Mouse (Mus musculus) hindbrain, embryonic 15.5 days (tissue): ENCODE measurements around the gene Dis3l2. TPM values are rescaled to one million over a fixed set of nuclear protein-coding genes. Genes with fewer than 3 reads are reported as not detected.

ENCODE experiments used
- ATAC-seq: fragments of 200-750 bp; cut with Nextera tagmentation; 2 replicates; pipeline ENCODE4 v1.8.0; 2017; ENCODE audit warnings: low read depth, moderate number of reproducible peaks, moderate TSS enrichment; ENCODE audit not compliant: low FRiP score
- H3K27ac ChIP-seq: fragments of 300-500 bp; sonication (generic); replicated peaks from 2 replicates; pipeline ENCODE4 v1.5.1; 2015; ENCODE audit warnings: mild to moderate bottlenecking, inconsistent platforms
- H3K27me3 ChIP-seq: fragments of 300-500 bp; sonication (generic); 2 replicates; pipeline ENCODE4 v1.6.1; 2015; ENCODE audit warnings: control low read depth, inconsistent platforms
- H3K36me3 ChIP-seq: fragments of 300-500 bp; sonication (generic); 2 replicates; pipeline ENCODE4 v1.6.1; 2015; ENCODE audit warnings: control low read depth, inconsistent platforms
- H3K4me1 ChIP-seq: fragments of 300-500 bp; sonication (generic); replicated peaks from 2 replicates; pipeline ENCODE4 v1.6.1; 2015; ENCODE audit warnings: control low read depth, inconsistent platforms
- H3K4me2 ChIP-seq: fragments of 300-500 bp; sonication (generic); 2 replicates; pipeline ENCODE4 v1.6.1; 2015; ENCODE audit warnings: moderate library complexity, mild to moderate bottlenecking, inconsistent platforms
- H3K4me3 ChIP-seq: fragments of 300-500 bp; sonication (generic); 2 replicates; pipeline ENCODE4 v1.5.1; 2015; ENCODE audit warnings: mild to moderate bottlenecking, inconsistent platforms
- H3K9ac ChIP-seq: fragments of 300-500 bp; sonication (generic); 2 replicates; pipeline ENCODE4 v1.6.1; 2015; ENCODE audit warnings: inconsistent platforms
- H3K9me3 ChIP-seq: fragments of 300-500 bp; sonication (generic); 2 replicates; pipeline ENCODE4 v1.6.1; 2016; ENCODE audit warnings: control low read depth, inconsistent platforms
- WGBS: fragments of 180-500 bp; shearing (Covaris S2); methylation state at CpG from one replicate; pipeline ENCODE4 v1.1.7; 2015; 5-methylcytosine and 5-hydroxymethylcytosine counted together
- polyA plus RNA-seq: library from polyadenylated mRNA; unstranded; fragments of >200 nt; fragmentation: Nextera tagmentation; extraction: Ambion mirVana; gene quantifications from 2 replicates; pipeline ENCODE4 v1.2.1, GENCODE M21; 2015

Gene Dis3l2
- polyA plus RNA-seq, 1 experiment from 2014 or later = 38.1 TPM

DNA sequence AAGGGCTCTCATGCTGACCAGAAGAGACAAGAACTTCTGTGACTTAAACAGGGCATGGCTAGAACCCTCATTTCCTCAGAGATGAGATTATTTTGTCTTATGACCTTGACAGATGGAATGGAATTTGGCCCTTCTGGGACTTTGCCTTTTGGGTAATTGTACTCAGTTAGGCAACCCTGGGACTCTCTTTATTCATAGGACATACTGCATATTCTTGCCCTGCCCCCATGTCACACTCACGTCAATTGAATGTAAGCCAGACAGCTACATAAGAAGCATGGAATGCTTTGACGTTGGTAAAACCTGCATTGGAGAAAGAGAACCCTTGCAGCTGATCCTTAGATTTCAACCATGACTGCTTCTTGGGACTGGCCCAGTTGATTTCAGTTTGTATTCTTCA lies 294.4 kb downstream of the Dis3l2 start:
- H3K9ac ChIP-seq = no peak overlapping the region
- 81% methylated on average over 2 of the region's 2 CpGs for WGBS
- H3K27ac ChIP-seq = no peak overlapping the region
- H3K4me1 ChIP-seq = peaks cover 10% of the 10 kb centered on the region; the same call in 1 of the 2 replicates
- no peaks in the 10 kb centered on the region for H3K36me3 ChIP-seq
- no peaks in the 10 kb centered on the region for H3K9me3 ChIP-seq
- H3K27me3 ChIP-seq = no peaks in the 10 kb centered on the region
- no peak for ATAC-seq
- no peak overlapping the region for H3K4me3 ChIP-seq
- no peak overlapping the region for H3K4me2 ChIP-seq

DNA sequence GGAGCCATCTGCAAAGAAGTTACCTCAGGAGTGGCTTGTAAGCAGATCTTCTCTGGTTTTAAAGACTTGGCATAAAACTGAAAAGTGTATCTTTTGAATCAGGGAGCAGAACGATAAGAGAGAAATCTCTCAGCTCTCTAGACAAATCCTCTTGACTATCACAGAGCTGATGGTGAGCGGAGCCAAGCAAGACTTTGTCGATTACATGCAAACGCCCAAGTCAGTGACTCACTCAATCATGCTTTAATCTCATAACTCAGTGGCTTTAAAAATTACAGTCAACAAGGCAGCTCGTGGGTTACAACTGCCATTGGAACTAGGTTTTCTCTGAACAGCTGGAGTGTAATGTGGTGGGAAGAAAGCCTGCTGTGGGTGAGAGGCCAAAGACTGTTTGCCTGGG lies 297.8 kb downstream of the Dis3l2 start:
- H3K27ac ChIP-seq = peak overlapping the region; percentile 31; the same call in 1 of the 2 replicates
- no peak overlapping the region for H3K4me3 ChIP-seq
- peaks cover 10% of the 10 kb centered on the region; the same call in 1 of the 2 replicates for H3K4me1 ChIP-seq
- no peak overlapping the region for H3K4me2 ChIP-seq
- ATAC-seq = no peak
- 64% methylated on average over 5 of the region's 5 CpGs for WGBS
- no peak overlapping the region for H3K9ac ChIP-seq
- no peaks in the 10 kb centered on the region for H3K9me3 ChIP-seq
- no peaks in the 10 kb centered on the region for H3K36me3 ChIP-seq
- no peaks in the 10 kb centered on the region for H3K27me3 ChIP-seq

DNA sequence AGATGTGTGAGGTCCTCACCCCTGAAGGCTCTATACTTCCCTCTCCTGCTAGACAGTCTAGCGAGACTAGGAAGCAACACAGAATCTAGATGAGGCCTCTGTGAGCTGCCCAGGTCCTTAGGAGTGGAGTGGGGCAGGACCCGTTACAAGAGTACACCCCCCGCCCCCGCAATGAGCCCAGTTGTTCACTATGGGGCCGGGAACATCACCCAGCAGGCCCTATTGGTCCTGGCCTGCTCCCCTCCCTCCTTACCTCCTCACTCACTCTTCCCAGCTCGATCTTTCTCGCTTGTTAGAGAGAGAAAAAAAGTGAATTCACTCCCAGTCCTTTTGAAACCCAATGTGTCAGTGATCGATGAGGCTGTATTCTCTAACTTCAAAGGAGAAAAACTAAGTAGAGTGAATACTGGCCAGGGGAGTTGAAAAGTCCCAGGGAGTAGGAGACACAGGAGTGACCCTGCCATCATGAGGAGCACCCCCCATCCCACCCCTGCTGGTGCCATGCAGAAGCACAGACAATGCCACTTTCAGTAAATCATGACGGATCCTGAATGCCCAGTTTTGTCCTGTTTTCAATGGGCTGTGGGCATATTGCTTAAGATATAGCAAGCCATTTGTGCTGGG lies 299.0 kb downstream of the Dis3l2 start:
- WGBS = 17% methylated on average over 9 of the region's 9 CpGs
- H3K36me3 ChIP-seq = no peaks in the 10 kb centered on the region
- H3K4me2 ChIP-seq = no peak overlapping the region
- peak; percentile 92 for ATAC-seq
- H3K9me3 ChIP-seq = no peaks in the 10 kb centered on the region
- peak overlapping the region; percentile 45; the same call in 1 of the 2 replicates for H3K27ac ChIP-seq
- H3K4me3 ChIP-seq = no peak overlapping the region
- no peak overlapping the region for H3K9ac ChIP-seq
- H3K4me1 ChIP-seq = peaks cover 10% of the 10 kb centered on the region; the same call in 1 of the 2 replicates
- no peaks in the 10 kb centered on the region for H3K27me3 ChIP-seq

DNA sequence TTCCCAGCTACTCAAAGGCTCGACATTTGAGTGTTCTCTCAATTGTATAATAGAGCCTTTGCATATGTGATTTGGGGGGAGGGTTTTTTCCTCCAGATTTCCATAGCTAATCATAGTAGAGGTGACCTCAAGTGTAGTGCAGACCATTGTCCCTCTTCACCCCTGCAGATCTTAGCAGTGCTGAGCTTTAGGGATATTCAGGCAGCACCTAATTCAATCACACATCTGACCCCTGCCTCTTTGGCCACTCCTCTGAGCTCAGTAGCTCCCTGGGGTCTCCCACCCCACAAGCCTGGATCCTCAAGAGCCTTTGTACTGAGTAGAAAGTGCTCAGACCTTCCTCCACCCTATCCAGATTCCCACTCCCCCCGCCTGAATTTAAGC lies 299.6 kb downstream of the Dis3l2 start:
- H3K27me3 ChIP-seq = no peaks in the 10 kb centered on the region
- no peaks in the 10 kb centered on the region for H3K36me3 ChIP-seq
- no peak overlapping the region for H3K4me3 ChIP-seq
- no peak overlapping the region for H3K9ac ChIP-seq
- H3K27ac ChIP-seq = peak overlapping the region; percentile 55
- H3K4me1 ChIP-seq = peaks cover 10% of the 10 kb centered on the region; the same call in 1 of the 2 replicates
- H3K9me3 ChIP-seq = no peaks in the 10 kb centered on the region
- peak; percentile 66 for ATAC-seq
- H3K4me2 ChIP-seq = no peak overlapping the region
- WGBS = 7% methylated on average over 2 of the region's 2 CpGs

DNA sequence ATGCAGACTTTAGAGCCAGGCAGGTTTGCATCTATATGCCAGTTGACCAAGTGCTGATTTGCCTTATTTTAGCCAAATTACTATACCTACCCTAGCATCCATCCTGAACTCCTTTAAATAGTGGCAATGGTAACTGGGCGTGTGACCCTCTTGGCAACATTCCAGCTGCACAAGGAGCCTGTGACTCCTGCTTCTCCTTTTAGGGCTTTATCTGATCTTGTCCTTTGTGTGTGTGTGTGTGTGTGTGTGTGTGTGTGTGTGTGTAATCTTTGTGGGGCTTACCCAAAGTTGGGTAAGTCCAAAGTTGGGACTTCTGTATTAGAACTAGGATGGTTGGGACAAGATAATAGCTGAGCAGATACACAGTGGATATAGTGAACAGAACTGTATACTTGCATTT lies 302.8 kb downstream of the Dis3l2 start:
- H3K27me3 ChIP-seq = no peaks in the 10 kb centered on the region
- H3K4me3 ChIP-seq = no peak overlapping the region
- no peak overlapping the region for H3K4me2 ChIP-seq
- H3K36me3 ChIP-seq = no peaks in the 10 kb centered on the region
- no peak overlapping the region for H3K9ac ChIP-seq
- 85% methylated on average over 1 of the region's 1 CpGs for WGBS
- H3K27ac ChIP-seq = no peak overlapping the region
- H3K4me1 ChIP-seq = peaks cover 9% of the 10 kb centered on the region; the same call in 1 of the 2 replicates
- no peaks in the 10 kb centered on the region for H3K9me3 ChIP-seq
- ATAC-seq = no peak

DNA sequence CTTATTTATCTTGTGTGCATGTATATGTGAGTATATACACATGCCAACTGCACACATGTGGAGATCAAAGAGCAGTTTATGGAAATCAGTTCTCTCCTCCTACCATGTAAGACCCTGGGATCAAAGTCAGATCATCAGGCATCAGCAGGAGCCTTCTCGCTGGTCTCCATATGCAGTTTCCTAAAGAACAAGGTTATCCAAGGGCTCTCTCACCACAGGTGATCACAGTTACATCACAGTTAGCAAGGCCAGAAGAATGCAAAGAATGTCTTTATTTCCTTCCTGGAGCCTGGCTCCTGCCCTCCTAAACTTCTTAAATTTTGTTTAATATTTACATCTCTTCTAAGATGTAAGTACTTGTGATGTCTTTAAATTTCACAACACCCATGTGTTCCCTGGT lies 304.6 kb downstream of the Dis3l2 start:
- Histone ChIP-seq H3K27me3 (no peaks in the 10 kb centered on the region), H3K36me3 (no peaks in the 10 kb centered on the region), H3K4me3 (no peak overlapping the region), H3K4me2 (no peak overlapping the region), H3K9ac (no peak overlapping the region), H3K4me1 (no peaks in the 10 kb centered on the region), H3K9me3 (no peaks in the 10 kb centered on the region), H3K27ac (no peak overlapping the region)
- ATAC-seq = no peak
- WGBS = 36% methylated on average over 1 of the region's 1 CpGs

DNA sequence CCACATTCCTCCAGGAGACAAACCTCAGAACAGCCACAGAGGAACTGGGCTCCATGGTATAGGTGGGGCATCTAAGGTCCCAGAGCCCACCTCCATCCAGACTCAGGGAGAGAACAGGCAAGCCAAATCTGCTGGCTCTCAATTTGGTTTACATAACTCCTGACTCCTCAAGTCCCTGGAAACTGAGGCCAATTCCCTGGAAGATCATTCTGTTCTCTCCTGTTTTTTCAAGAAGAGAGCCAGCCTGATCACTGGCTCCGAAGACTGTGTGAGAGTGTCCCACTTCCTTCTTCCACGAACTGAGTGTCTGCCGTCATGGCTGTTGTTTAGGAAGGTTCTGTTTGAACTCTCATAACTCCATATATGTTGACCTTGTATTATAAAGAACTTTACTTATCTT lies 305.5 kb downstream of the Dis3l2 start:
- WGBS = 83% methylated on average over 3 of the region's 3 CpGs
- no peak for ATAC-seq

DNA sequence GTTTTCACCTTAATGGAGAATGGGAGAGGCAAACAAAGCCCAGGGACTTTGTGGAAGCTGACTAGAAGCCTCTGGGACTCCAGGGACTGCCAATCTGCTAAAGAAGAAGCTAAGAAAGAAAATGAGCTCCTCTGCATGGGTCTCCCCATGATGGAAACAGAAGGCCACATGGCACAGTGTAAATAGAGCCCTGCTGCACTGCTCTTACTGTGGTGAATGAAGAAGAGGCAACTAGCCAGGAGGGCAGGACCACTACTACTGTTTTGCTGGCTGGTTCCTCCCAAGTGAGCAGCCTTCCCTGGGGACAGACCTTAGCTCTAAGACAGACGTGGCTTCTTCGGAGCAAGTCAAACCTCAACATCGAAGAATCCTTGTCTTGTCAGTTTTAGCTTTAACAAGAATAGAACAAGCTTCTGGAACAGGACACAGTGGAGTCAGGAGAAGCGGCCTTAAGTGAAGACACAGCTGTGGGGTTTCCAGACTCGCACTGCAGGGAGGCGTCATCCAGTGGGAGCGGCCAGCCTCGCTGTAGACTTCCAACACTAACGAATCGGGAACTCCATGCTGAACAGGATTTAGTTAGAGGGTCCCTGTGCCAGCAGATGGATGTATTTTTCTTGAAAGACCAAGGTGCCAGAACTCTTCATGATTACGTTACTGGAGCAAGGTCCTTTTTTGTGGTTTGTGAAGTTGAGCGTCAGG lies 307.2 kb downstream of the Dis3l2 start:
- H3K27ac ChIP-seq = no peak overlapping the region; the same call in 1 of the 2 replicates

More for the DNA sequence above, 305.5 kb downstream of the Dis3l2 start:
- no peak overlapping the region for H3K27ac ChIP-seq
- H3K4me2 ChIP-seq = no peak overlapping the region
- no peaks in the 10 kb centered on the region for H3K9me3 ChIP-seq
- no peak overlapping the region for H3K9ac ChIP-seq
- no peak overlapping the region for H3K4me3 ChIP-seq
- no peaks in the 10 kb centered on the region for H3K36me3 ChIP-seq
- no peaks in the 10 kb centered on the region for H3K27me3 ChIP-seq
- no peaks in the 10 kb centered on the region for H3K4me1 ChIP-seq

DNA sequence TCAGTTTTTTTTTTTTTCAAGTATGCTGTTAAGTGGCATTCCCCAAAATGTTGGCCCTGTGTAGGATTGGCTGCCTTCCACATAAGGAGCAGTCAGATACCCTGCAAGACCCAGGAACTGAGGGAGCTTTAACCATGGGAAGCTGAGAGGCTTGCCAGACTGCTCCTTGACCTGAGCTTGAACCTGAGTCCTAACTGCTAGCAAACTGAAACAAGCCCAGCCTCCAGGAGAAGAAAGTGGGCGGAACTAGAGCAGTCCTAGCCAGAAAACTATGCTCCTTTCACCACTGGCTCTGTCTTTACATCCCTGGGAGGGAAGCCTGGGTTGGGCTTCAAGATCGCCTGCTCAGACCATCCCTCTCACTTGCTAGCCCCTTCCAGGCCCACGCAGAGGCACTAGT lies 308.1 kb downstream of the Dis3l2 start:
- ATAC-seq = no peak

More for the DNA sequence above, 307.2 kb downstream of the Dis3l2 start:
- Histone ChIP-seq H3K9ac (no peak overlapping the region), H3K4me3 (no peak overlapping the region), H3K36me3 (no peaks in the 10 kb centered on the region), H3K9me3 (no peaks in the 10 kb centered on the region), H3K27me3 (no peaks in the 10 kb centered on the region), H3K4me1 (no peaks in the 10 kb centered on the region), H3K4me2 (no peak overlapping the region)
- ATAC-seq = no peak
- 63% methylated on average over 12 of the region's 12 CpGs for WGBS

DNA sequence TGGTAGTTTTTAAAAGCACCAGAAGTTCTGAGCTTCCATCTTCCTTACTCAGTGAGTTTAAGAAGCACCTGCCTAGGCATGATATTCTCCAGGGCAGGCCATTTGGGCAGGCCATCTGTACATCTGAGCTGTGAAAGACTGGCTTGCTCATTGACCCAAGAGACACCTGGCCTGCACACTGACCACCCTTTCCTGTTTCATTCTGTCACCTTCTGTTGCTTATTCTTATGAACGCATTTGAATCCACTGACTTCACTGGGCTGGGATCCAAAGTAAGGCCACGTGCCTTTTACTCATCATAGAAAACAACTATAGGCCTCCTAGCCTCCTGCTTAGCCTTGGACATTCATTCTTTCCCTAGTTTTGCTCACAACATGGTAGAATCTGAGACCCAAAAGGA lies 309.0 kb downstream of the Dis3l2 start:
- Histone ChIP-seq H3K4me1 (no peaks in the 10 kb centered on the region), H3K9me3 (no peaks in the 10 kb centered on the region), H3K4me3 (no peak overlapping the region), H3K27me3 (no peaks in the 10 kb centered on the region), H3K27ac (no peak overlapping the region), H3K4me2 (no peak overlapping the region), H3K9ac (no peak overlapping the region), H3K36me3 (no peaks in the 10 kb centered on the region)
- ATAC-seq = no peak
- WGBS = 71% methylated on average over 2 of the region's 2 CpGs

More for the DNA sequence above, 308.1 kb downstream of the Dis3l2 start:
- Histone ChIP-seq H3K27ac (no peak overlapping the region), H3K4me2 (no peak overlapping the region), H3K27me3 (no peaks in the 10 kb centered on the region), H3K4me3 (no peak overlapping the region), H3K9ac (no peak overlapping the region), H3K4me1 (no peaks in the 10 kb centered on the region), H3K9me3 (no peaks in the 10 kb centered on the region), H3K36me3 (no peaks in the 10 kb centered on the region)
- 65% methylated on average over 3 of the region's 3 CpGs for WGBS

DNA sequence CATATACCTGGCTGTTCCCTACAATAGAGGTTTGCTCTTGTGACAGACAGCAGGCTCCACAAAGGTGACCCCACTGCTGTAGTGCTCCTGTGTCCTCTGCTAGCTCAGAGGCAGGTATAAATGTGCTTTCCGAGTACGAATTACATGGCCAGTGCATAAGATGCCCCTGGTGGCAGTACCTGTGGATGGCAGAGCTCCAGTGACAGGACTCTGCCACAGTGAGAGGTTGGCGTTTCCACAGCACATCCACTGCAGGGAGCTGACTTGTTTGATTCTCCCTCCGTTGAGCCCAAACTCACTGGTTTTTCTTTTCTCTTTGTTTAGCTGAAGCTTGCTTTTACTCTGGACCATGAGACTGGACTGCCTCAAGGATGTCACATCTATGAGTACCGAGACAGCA lies 317.1 kb downstream of the Dis3l2 start:
- H3K27me3 ChIP-seq = no peaks in the 10 kb centered on the region
- no peak overlapping the region for H3K4me3 ChIP-seq
- no peak for ATAC-seq
- H3K4me1 ChIP-seq = no peaks in the 10 kb centered on the region
- no peaks in the 10 kb centered on the region for H3K36me3 ChIP-seq
- H3K4me2 ChIP-seq = no peak overlapping the region
- H3K9me3 ChIP-seq = no peaks in the 10 kb centered on the region
- H3K9ac ChIP-seq = no peak overlapping the region
- 83% methylated on average over 5 of the region's 5 CpGs for WGBS
- no peak overlapping the region for H3K27ac ChIP-seq

DNA sequence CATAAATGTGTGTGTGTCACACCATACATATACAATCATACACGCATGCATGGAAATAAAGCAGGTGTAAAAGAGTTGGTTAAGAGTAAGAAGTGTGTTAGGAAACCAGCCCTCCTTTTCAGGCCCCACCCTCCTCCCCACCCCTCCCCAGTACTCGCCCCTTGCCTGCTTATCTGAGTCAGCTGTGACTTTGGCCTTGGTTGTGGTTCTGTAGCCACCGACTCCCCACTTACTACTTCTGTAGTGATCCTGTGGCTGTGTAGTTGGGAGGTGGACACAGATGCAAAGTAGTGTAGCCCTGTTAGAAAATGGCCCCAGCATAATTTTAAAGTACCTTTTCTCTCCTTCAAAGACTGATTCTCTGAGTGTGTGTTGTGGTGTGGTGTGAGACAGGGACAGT lies 318.0 kb downstream of the Dis3l2 start:
- no peaks in the 10 kb centered on the region for H3K4me1 ChIP-seq
- no peak overlapping the region for H3K9ac ChIP-seq
- H3K9me3 ChIP-seq = no peaks in the 10 kb centered on the region
- H3K4me3 ChIP-seq = no peak overlapping the region
- no peak overlapping the region for H3K27ac ChIP-seq
- ATAC-seq = no peak
- no peaks in the 10 kb centered on the region for H3K27me3 ChIP-seq
- H3K4me2 ChIP-seq = no peak overlapping the region
- no peaks in the 10 kb centered on the region for H3K36me3 ChIP-seq
- WGBS = 94% methylated on average over 3 of the region's 3 CpGs
